Comparison of ENCODE assay signal across 15 mouse cellular contexts in the genomic region with DNA sequence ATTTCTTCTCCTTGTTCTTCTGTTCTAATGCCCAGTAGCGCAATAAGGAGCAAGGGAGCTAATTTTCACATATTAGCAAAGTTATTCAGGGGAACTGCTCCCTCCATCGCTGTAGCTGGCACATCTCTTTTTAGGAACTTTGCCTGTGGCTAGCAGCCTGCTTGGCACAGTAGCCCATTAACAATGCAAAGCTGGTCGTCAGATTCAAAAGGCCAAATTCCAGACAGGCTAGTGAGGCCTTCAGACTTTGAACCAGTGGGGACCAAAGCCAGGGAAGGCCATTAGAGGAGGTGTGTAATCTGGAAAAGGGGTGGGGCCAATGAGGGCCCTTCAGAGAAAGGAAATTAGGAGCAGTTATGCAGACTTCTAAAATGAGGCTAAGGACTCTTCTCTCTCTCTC.
A peak's percentile ranks its signal among the peaks of the same experiment; 100 is the strongest.
DNase-seq lines count a peak whose midpoint lies in the region; ATAC-seq and TF ChIP-seq lines count a peak whose summit lies in the region.
"Had no signal": no experiment of that assay in that cellular context is flagged by ENCODE, and none has a peak within 500 bp of the region (broad histone marks: within the 10 kb centered on the region; RNA-seq: fewer than 3 reads in every experiment).

No protein-coding gene starts in this region.

- no peaks in the 10 kb centered on the region for H3K9me3 ChIP-seq in midbrain, embryonic 13.5 days
- no peaks in the 10 kb centered on the region for H3K9me3 ChIP-seq in midbrain, embryonic 14.5 days (ENCODE audit: control insufficient read depth, low read length)
- H3K9me3 ChIP-seq in forebrain, embryonic 16.5 days (ENCODE audit: control insufficient read depth, low read length), result no peaks in the 10 kb centered on the region
- H3K9me3 ChIP-seq: embryonic facial prominence, embryonic 12.5 days; hindbrain, embryonic 13.5 days; limb, embryonic 15.5 days had no signal

- H3K9ac ChIP-seq in midbrain, embryonic 13.5 days (replicated peaks), result no peak overlapping the region
- H3K9ac ChIP-seq in midbrain, embryonic 14.5 days (replicated peaks; ENCODE audit: low read length), result no peak overlapping the region
- H3K9ac ChIP-seq in forebrain, embryonic 16.5 days (replicated peaks; ENCODE audit: low read depth, low read length), result no peak overlapping the region
- H3K9ac ChIP-seq: embryonic facial prominence, embryonic 12.5 days; hindbrain, embryonic 13.5 days; limb, embryonic 15.5 days had no signal

- H3K4me3 ChIP-seq in kidney, adult 2 months (ENCODE audit: insufficient read depth, low read depth, low read length), result no peak overlapping the region
- H3K4me3 ChIP-seq in midbrain, embryonic 13.5 days (replicated peaks), result no peak overlapping the region
- H3K4me3 ChIP-seq in midbrain, embryonic 14.5 days (replicated peaks; ENCODE audit: low read depth, low read length), result no peak overlapping the region
- no peak overlapping the region for H3K4me3 ChIP-seq in forebrain, embryonic 16.5 days (replicated peaks; ENCODE audit: low read length)
- H3K4me3 ChIP-seq: embryonic facial prominence, embryonic 12.5 days; heart, adult 2 months; hindbrain, embryonic 13.5 days; limb, embryonic 15.5 days had no signal

- peaks cover 13% of the 10 kb centered on the region; the same call in 1 of the 2 replicates for H3K4me1 ChIP-seq in kidney, adult 2 months (ENCODE audit: control insufficient read depth, insufficient read depth, low read length)
- peaks cover 22% of the 10 kb centered on the region for H3K4me1 ChIP-seq in midbrain, embryonic 13.5 days (replicated peaks)
- peaks cover 8% of the 10 kb centered on the region; the same call in 1 of the 2 replicates for H3K4me1 ChIP-seq in midbrain, embryonic 14.5 days (ENCODE audit: control insufficient read depth, insufficient read depth, low read length)
- peaks cover 14% of the 10 kb centered on the region for H3K4me1 ChIP-seq in forebrain, embryonic 16.5 days (replicated peaks; ENCODE audit: control insufficient read depth, insufficient read depth, low read length)

- peak; percentile 90 for DNase-seq in kidney, adult 2 months
- no peak for DNase-seq in kidney, postnatal 4 days
- no peak for DNase-seq in midbrain, embryonic 14.5 days
- DNase-seq in kidney, postnatal 36 days, result peak; percentile 72 to 84
- no peak for DNase-seq in right cerebral cortex, postnatal 4 days
- DNase-seq: adrenal gland, adult 2 months; cerebellum, adult 11-12 months; heart, adult 2 months; right cerebral cortex, adult 18-20 months had no signal

- no peak overlapping the region for H3K27ac ChIP-seq in kidney, adult 2 months (ENCODE audit: insufficient read depth, low read depth, low read length)
- no peak overlapping the region for H3K27ac ChIP-seq in midbrain, embryonic 13.5 days
- no peak overlapping the region for H3K27ac ChIP-seq in midbrain, embryonic 14.5 days (replicated peaks; ENCODE audit: low read depth, low read length)
- peak overlapping the region; percentile 67 for H3K27ac ChIP-seq in forebrain, embryonic 16.5 days (ENCODE audit: low read length)
- H3K27ac ChIP-seq: embryonic facial prominence, embryonic 12.5 days; heart, adult 2 months; hindbrain, embryonic 13.5 days; limb, embryonic 15.5 days had no signal

- H3K27me3 ChIP-seq in kidney, adult 2 months (replicated peaks; ENCODE audit: control insufficient read depth, insufficient read depth, low read length), result no peaks in the 10 kb centered on the region
- no peaks in the 10 kb centered on the region for H3K27me3 ChIP-seq in midbrain, embryonic 13.5 days
- no peaks in the 10 kb centered on the region for H3K27me3 ChIP-seq in midbrain, embryonic 14.5 days (ENCODE audit: control insufficient read depth, insufficient read depth, low read length)
- no peaks in the 10 kb centered on the region for H3K27me3 ChIP-seq in forebrain, embryonic 16.5 days (replicated peaks; ENCODE audit: control insufficient read depth, insufficient read depth, low read length)
- H3K27me3 ChIP-seq: embryonic facial prominence, embryonic 12.5 days; hindbrain, embryonic 13.5 days; limb, embryonic 15.5 days had no signal

- TF ChIP-seq POLR2A in kidney, adult 2 months (IDR thresholded peaks at IDR 0.05; ENCODE audit: low read depth, low read length), result no peak

- no peaks in the 10 kb centered on the region for H3K36me3 ChIP-seq in kidney, adult 2 months (ENCODE audit: control insufficient read depth, insufficient read depth, low read length)
- no peaks in the 10 kb centered on the region for H3K36me3 ChIP-seq in midbrain, embryonic 13.5 days
- no peaks in the 10 kb centered on the region for H3K36me3 ChIP-seq in midbrain, embryonic 14.5 days (ENCODE audit: control insufficient read depth, insufficient read depth, low read length)
- no peaks in the 10 kb centered on the region for H3K36me3 ChIP-seq in forebrain, embryonic 16.5 days (ENCODE audit: control insufficient read depth, insufficient read depth)
- H3K36me3 ChIP-seq: embryonic facial prominence, embryonic 12.5 days; hindbrain, embryonic 13.5 days; limb, embryonic 15.5 days had no signal

- ATAC-seq in midbrain, embryonic 13.5 days, result 0 out of 2 replicates have a peak, but pooled peaks have one; percentile 11
- ATAC-seq in midbrain, embryonic 14.5 days (ENCODE audit: low FRiP score, low TSS enrichment), result no peak
- peak; percentile 68 for ATAC-seq in forebrain, embryonic 16.5 days
- ATAC-seq: lung, postnatal 0 days had no signal

- TF ChIP-seq CTCF in kidney, adult 2 months (conservative IDR thresholded peaks at IDR 0.05; ENCODE audit: insufficient read depth, insufficient read length, low read depth, low read length), result no peak

- 29% methylated on average over 3 of the region's 3 CpGs for WGBS in kidney, adult 2 months
- WGBS in midbrain, embryonic 13.5 days, result 33% methylated on average over 3 of the region's 3 CpGs
- 38% methylated on average over 3 of the region's 3 CpGs for WGBS in midbrain, embryonic 14.5 days
- WGBS in forebrain, embryonic 16.5 days, result 6% methylated on average over 3 of the region's 3 CpGs

- H3K4me2 ChIP-seq in midbrain, embryonic 13.5 days (replicated peaks), result no peak overlapping the region
- no peak overlapping the region for H3K4me2 ChIP-seq in midbrain, embryonic 14.5 days (ENCODE audit: low read length)
- H3K4me2 ChIP-seq in forebrain, embryonic 16.5 days (ENCODE audit: low read length), result no peak overlapping the region
- H3K4me2 ChIP-seq: embryonic facial prominence, embryonic 12.5 days; hindbrain, embryonic 13.5 days; limb, embryonic 15.5 days had no signal

Comparison
In these comparisons a context has a peak if more than half of its experiments do, and no peak if none do; other contexts are left out.
1. DNase-seq: peak in kidney, adult 2 months (single experiment) and kidney, postnatal 36 days (2 of 2); none in kidney, postnatal 4 days (0 of 2), midbrain, embryonic 14.5 days (single experiment) and right cerebral cortex, postnatal 4 days (single experiment).